Mouse (Mus musculus) small intestine, adult 2 months (tissue): ENCODE data around the gene Ltb4r1.

Experiments
- CTCF ChIP-seq: fragments of 200-500 bp; IDR thresholded peaks from 2 replicates; pipeline ENCODE4 v1.5.1; 2012; ENCODE audit warnings: low read depth, mild to moderate bottlenecking, control low read depth, inconsistent platforms, low read length, moderate library complexity, mixed read lengths; ENCODE audit not compliant: insufficient replicate concordance, insufficient read length; ENCODE audit errors: extremely low read depth
- POLR2A ChIP-seq: fragments of 200-500 bp; IDR thresholded peaks from 2 replicates; pipeline ENCODE4 v1.6.1; 2012; ENCODE audit warnings: low read depth, mild to moderate bottlenecking, control low read depth, inconsistent platforms, low read length, moderate library complexity

GRCm38 (mm10) chr14:55761163-55761562 lies 4.6 kb upstream of the Ltb4r1 start, which contains the start of gene Ltb4r2:
- TF ChIP-seq CTCF: no peak
- no peak for TF ChIP-seq POLR2A
